Mouse (Mus musculus): ENCODE results near the gene Ch25h. TPM values are rescaled to one million over a fixed set of nuclear protein-coding genes. Genes with fewer than 3 reads are reported as not detected.

Gene Ch25h
- polyA plus RNA-seq, 1 experiment from 2014 or later = 0.15 TPM

DNA sequence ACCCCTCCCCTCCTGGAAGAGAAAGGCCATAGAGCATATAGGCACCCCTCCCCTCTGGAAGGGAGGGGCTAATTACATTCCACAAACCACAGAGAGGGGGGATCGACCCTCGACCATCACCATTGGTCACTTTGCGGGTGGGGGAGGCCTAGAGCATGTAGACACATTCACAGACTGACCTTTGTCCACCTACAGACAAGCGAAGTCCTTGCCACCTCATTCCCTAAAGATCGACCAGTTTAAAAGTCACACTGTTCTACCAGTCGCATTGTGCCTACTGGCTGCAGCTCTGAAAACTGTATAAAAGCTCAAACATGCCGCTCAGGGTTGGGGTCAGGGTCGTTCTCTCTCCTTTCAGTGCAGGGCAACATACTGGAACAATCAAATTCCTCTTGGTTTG lies 36.6 kb upstream of the Ch25h start:
- no peaks in the 10 kb centered on the region for H3K9me3 ChIP-seq
- no peak overlapping the region for H3K27ac ChIP-seq
- peaks cover 9% of the 10 kb centered on the region for H3K36me3 ChIP-seq
- WGBS = 80% methylated on average over 8 of the region's 8 CpGs
- ATAC-seq = no peak
- no peak overlapping the region for H3K4me3 ChIP-seq (replicated peaks)
- H3K9ac ChIP-seq (replicated peaks) = no peak overlapping the region
- no peaks in the 10 kb centered on the region for H3K27me3 ChIP-seq
- no peaks in the 10 kb centered on the region for H3K4me1 ChIP-seq (replicated peaks)
- no peak overlapping the region for H3K4me2 ChIP-seq (replicated peaks)

DNA sequence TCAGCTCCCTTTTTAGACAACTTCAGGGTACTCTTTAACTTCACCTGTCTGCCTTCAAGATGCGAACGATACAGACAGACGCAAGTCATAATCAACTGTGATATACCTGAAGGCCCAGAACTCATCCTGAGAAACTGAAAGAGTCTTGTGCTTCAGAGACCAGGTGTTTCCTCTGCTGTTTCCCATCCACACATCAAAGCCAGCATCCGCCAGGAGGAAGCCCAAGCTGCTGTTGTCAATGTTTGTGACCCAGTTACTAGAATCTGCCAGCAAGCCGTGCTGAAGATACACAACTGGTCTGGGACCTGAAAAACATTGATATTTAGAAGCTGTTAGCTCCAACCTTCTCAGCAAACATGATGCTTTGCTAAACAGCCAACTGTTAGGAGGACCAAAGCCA lies 35.8 kb upstream of the Ch25h start:
- H3K27ac ChIP-seq = no peak overlapping the region
- WGBS = 92% methylated on average over 5 of the region's 5 CpGs
- no peak overlapping the region for H3K9ac ChIP-seq (replicated peaks)
- no peak overlapping the region for H3K4me2 ChIP-seq (replicated peaks)
- H3K4me1 ChIP-seq (replicated peaks) = no peaks in the 10 kb centered on the region
- H3K4me3 ChIP-seq (replicated peaks) = no peak overlapping the region
- H3K9me3 ChIP-seq = no peaks in the 10 kb centered on the region
- no peak for ATAC-seq
- H3K36me3 ChIP-seq = peaks cover 17% of the 10 kb centered on the region
- H3K27me3 ChIP-seq = no peaks in the 10 kb centered on the region

DNA sequence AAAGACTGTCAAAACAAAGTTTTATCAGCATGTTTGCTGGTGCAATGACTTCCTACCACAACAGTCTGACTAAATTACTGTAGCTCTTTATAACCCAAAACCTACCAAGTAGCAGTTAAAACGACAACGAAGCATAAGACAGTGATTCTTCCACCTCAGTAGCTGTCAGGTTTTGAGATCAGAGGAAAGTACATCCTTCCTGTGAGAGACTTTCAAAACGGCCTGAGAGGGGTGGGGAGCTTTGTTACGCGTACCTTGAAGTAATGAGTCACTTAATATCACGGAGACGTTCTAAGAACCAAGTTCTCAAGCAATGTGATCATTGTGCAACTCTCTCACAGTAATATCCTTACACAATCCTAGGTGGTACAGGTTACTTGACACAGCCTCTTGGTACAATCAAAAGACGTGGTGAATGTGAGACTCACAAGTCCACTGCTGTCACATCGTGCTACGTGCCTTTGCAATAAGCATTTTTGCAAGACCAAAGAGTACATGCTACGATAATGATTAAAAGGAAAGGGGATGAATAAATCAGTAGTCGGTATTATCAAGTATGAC lies 30.3 kb upstream of the Ch25h start:
- Histone ChIP-seq H3K4me3 (replicated peaks) (no peak overlapping the region), H3K27ac (no peak overlapping the region), H3K9me3 (no peaks in the 10 kb centered on the region), H3K4me2 (replicated peaks) (no peak overlapping the region), H3K36me3 (peaks cover 22% of the 10 kb centered on the region), H3K4me1 (replicated peaks) (no peaks in the 10 kb centered on the region), H3K27me3 (no peaks in the 10 kb centered on the region), H3K9ac (replicated peaks) (no peak overlapping the region)
- no peak for ATAC-seq
- WGBS = 92% methylated on average over 12 of the region's 12 CpGs

- 54% methylated on average over 4 of the region's 4 CpGs for WGBS
- H3K4me2 ChIP-seq (replicated peaks) = no peak overlapping the region
- H3K4me3 ChIP-seq (replicated peaks) = no peak overlapping the region
- no peak overlapping the region for H3K9ac ChIP-seq (replicated peaks)
- no peak for ATAC-seq
- peaks cover 5% of the 10 kb centered on the region for H3K36me3 ChIP-seq
- no peak overlapping the region for H3K27ac ChIP-seq
- H3K9me3 ChIP-seq = no peaks in the 10 kb centered on the region
- no peaks in the 10 kb centered on the region for H3K4me1 ChIP-seq (replicated peaks)
- no peaks in the 10 kb centered on the region for H3K27me3 ChIP-seq
Observed at GRCm38 (mm10) chr19:34500763-34501162, 25.8 kb upstream of the Ch25h start.

DNA sequence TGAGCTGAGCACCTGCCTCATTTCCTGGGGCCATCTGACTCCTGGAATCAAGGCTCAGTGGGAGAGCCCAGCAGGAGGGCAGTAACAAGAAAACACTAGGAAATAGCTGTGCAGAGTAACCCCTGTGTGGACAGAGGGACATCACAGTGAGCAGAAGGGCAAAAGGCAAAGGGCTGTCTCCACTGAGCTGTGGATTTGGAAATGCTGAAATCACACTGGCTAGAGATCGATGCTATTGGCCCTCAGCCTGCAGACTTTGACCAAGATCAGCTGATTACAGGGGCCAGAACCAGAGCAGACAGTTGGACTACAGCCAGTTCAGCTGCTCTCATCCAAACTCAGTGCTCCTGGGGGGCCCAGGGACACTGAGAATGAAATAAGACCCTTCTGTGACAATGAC lies 21.4 kb upstream of the Ch25h start:
- H3K36me3 ChIP-seq = peaks cover 12% of the 10 kb centered on the region
- H3K4me3 ChIP-seq (replicated peaks) = no peak overlapping the region
- no peak overlapping the region for H3K9ac ChIP-seq (replicated peaks)
- no peaks in the 10 kb centered on the region for H3K27me3 ChIP-seq
- H3K27ac ChIP-seq = no peak overlapping the region
- H3K4me2 ChIP-seq (replicated peaks) = no peak overlapping the region
- ATAC-seq = no peak
- 92% methylated on average over 1 of the region's 1 CpGs for WGBS
- H3K4me1 ChIP-seq (replicated peaks) = no peaks in the 10 kb centered on the region
- no peaks in the 10 kb centered on the region for H3K9me3 ChIP-seq

- 93% methylated on average over 4 of the region's 4 CpGs for WGBS
- Histone ChIP-seq H3K4me2 (replicated peaks) (no peak overlapping the region), H3K4me3 (replicated peaks) (no peak overlapping the region), H3K9ac (replicated peaks) (no peak overlapping the region), H3K27me3 (no peaks in the 10 kb centered on the region), H3K36me3 (peaks cover 8% of the 10 kb centered on the region), H3K9me3 (no peaks in the 10 kb centered on the region), H3K27ac (no peak overlapping the region), H3K4me1 (replicated peaks) (no peaks in the 10 kb centered on the region)
- no peak for ATAC-seq
Observed at GRCm38 (mm10) chr19:34493859-34494258, 18.9 kb upstream of the Ch25h start.

- Histone ChIP-seq H3K4me3 (replicated peaks) (no peak overlapping the region), H3K27me3 (no peaks in the 10 kb centered on the region), H3K9ac (replicated peaks) (no peak overlapping the region), H3K36me3 (no peaks in the 10 kb centered on the region), H3K9me3 (no peaks in the 10 kb centered on the region), H3K4me2 (replicated peaks) (no peak overlapping the region), H3K4me1 (replicated peaks) (no peaks in the 10 kb centered on the region), H3K27ac (no peak overlapping the region)
- 17% methylated on average over 4 of the region's 4 CpGs for WGBS
- no peak for ATAC-seq
Observed at GRCm38 (mm10) chr19:34483547-34483946, 8.6 kb upstream of the Ch25h start.

GRCm38 (mm10) chr19:34474228-34474990 lies 555 bp downstream of the Ch25h start:
- peak overlapping the region; percentile 53 for H3K4me3 ChIP-seq (replicated peaks)
- peak; percentile 87 for ATAC-seq
- H3K9ac ChIP-seq (replicated peaks) = peak overlapping the region; percentile 61
- 5% methylated on average over 49 of the region's 49 CpGs for WGBS
- no peaks in the 10 kb centered on the region for H3K36me3 ChIP-seq
- H3K4me1 ChIP-seq (replicated peaks) = peaks cover 16% of the 10 kb centered on the region
- peak overlapping the region; percentile 86 for H3K4me2 ChIP-seq (replicated peaks)
- H3K27me3 ChIP-seq = peaks cover 37% of the 10 kb centered on the region
- no peaks in the 10 kb centered on the region for H3K9me3 ChIP-seq
- H3K27ac ChIP-seq = no peak overlapping the region

- Histone ChIP-seq H3K27ac (no peak overlapping the region), H3K4me1 (replicated peaks) (peaks cover 16% of the 10 kb centered on the region), H3K4me3 (replicated peaks) (no peak overlapping the region), H3K36me3 (no peaks in the 10 kb centered on the region), H3K4me2 (replicated peaks) (no peak overlapping the region), H3K27me3 (peaks cover 37% of the 10 kb centered on the region), H3K9me3 (no peaks in the 10 kb centered on the region), H3K9ac (replicated peaks) (no peak overlapping the region)
- no peak for ATAC-seq
- WGBS = 83% methylated on average over 2 of the region's 2 CpGs
Observed at GRCm38 (mm10) chr19:34471703-34472102, 3.3 kb downstream of the Ch25h start.

GRCm38 (mm10) chr19:34468794-34469193 lies 6.2 kb downstream of the Ch25h start:
- H3K36me3 ChIP-seq = no peaks in the 10 kb centered on the region
- ATAC-seq = no peak
- no peak overlapping the region for H3K27ac ChIP-seq
- no peaks in the 10 kb centered on the region for H3K9me3 ChIP-seq
- H3K4me3 ChIP-seq (replicated peaks) = no peak overlapping the region
- H3K27me3 ChIP-seq = peaks cover 15% of the 10 kb centered on the region
- no peaks in the 10 kb centered on the region for H3K4me1 ChIP-seq (replicated peaks)
- no peak overlapping the region for H3K9ac ChIP-seq (replicated peaks)
- no peak overlapping the region for H3K4me2 ChIP-seq (replicated peaks)
- WGBS = 58% methylated on average over 3 of the region's 3 CpGs

GRCm38 (mm10) chr19:34468216-34468615 lies 6.7 kb downstream of the Ch25h start:
- ATAC-seq = no peak
- Histone ChIP-seq H3K27ac (no peak overlapping the region), H3K4me2 (replicated peaks) (no peak overlapping the region), H3K9ac (replicated peaks) (no peak overlapping the region), H3K4me3 (replicated peaks) (no peak overlapping the region), H3K36me3 (no peaks in the 10 kb centered on the region), H3K9me3 (no peaks in the 10 kb centered on the region), H3K4me1 (replicated peaks) (no peaks in the 10 kb centered on the region), H3K27me3 (peaks cover 10% of the 10 kb centered on the region)
- 45% methylated on average over 6 of the region's 6 CpGs for WGBS

DNA sequence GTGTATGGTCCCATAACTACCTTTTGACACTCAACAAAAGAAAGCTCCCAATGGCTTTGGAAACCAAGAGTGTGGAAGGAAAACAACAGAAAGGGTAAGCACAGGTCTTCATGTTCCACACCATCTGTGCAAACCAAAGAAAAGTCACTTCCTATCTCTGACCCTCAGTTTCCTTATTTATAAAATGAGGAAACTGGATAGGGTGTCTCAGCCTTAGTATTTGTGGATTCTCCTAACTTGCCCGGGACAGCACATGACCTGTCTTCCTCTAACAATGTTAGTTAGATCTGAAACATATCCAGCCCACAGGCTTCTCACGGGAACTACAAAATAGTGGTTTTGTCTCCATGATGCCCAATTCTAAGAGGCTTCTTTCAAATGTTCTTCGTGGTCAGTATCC lies 10.5 kb downstream of the Ch25h start:
- Histone ChIP-seq H3K4me1 (replicated peaks) (no peaks in the 10 kb centered on the region), H3K4me3 (replicated peaks) (no peak overlapping the region), H3K27me3 (no peaks in the 10 kb centered on the region), H3K9ac (replicated peaks) (no peak overlapping the region), H3K4me2 (replicated peaks) (no peak overlapping the region), H3K36me3 (no peaks in the 10 kb centered on the region), H3K9me3 (no peaks in the 10 kb centered on the region), H3K27ac (no peak overlapping the region)
- 72% methylated on average over 3 of the region's 3 CpGs for WGBS
- no peak for ATAC-seq

All from midbrain, embryonic 13.5 days (tissue).